Mouse (Mus musculus): ENCODE data around the gene Usp19. TPM values are rescaled to one million over a fixed set of nuclear protein-coding genes. Genes with fewer than 3 reads are reported as not detected.
A peak's percentile ranks its signal among the peaks of the same experiment; 100 is the strongest.

The Usp19 gene
- polyA plus RNA-seq, 1 experiment, result 86.6 TPM

DNA sequence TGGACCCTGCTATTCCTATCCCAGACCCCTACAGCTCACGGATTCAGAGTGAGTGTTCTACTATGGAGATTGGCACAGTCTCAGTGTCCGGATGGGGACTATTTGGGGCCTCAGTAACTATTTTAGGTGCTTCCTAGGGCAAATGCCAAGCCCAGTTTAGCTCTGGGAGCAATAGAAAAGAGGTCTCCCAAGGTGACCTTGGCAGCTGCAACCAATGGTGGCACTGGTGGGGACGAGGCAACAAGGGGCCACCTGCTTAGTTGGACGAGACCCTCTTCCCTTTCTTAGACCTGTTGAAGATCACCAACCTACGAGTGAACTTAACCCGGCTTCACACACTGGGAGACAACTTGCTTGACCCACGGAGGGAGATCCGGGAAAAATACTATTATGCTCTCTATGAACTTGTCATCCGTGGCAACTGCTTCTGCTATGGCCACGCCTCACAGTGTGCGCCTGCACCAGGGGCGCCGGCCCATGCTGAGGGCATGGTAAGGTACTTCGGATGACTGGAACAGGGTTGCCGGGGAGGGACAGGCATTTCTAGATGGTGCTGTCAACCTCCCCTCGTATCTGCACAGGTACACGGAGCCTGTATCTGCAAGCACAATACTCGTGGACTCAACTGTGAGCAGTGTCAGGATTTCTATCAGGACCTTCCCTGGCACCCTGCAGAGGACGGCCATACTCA lies 8.7 kb upstream of the Usp19 start:
- peaks cover 10% of the 10 kb centered on the region for H3K36me3 ChIP-seq (ENCODE audit: control insufficient read depth, insufficient read depth)
- no peak overlapping the region for H3ac ChIP-seq (ENCODE audit: control insufficient read depth, insufficient read length)
- peaks cover 22% of the 10 kb centered on the region for H3K79me2 ChIP-seq (ENCODE audit: control insufficient read depth, insufficient read depth)
- H3K4me2 ChIP-seq (ENCODE audit: low read depth), result peak overlapping the region; percentile 75
- TF ChIP-seq CEBPB (IDR thresholded peaks at IDR 0.05; ENCODE audit: insufficient read depth, poor library complexity, severe bottlenecking), result no peak
- no peak for TF ChIP-seq SRF (IDR thresholded peaks at IDR 0.05; ENCODE audit: control insufficient read depth, insufficient read length, low read depth)
- no peak for TF ChIP-seq POLR2AphosphoS2 (IDR thresholded peaks at IDR 0.05; ENCODE audit: insufficient read length, low read depth)
- no peak for TF ChIP-seq MYOG (IDR thresholded peaks at IDR 0.05; ENCODE audit: control insufficient read depth in 1 of 3, insufficient read depth in 1 of 3, insufficient read length in 2 of 3, low read depth in 2 of 3)
- TF ChIP-seq TCF3 (IDR thresholded peaks at IDR 0.05; ENCODE audit: insufficient read length, low read depth), result no peak
- no peak for TF ChIP-seq USF1 (IDR thresholded peaks at IDR 0.05; ENCODE audit: low read depth)
- no peak for TF ChIP-seq POLR2A (IDR thresholded peaks at IDR 0.05; ENCODE audit: insufficient read length, low read depth)
- TF ChIP-seq TCF12 (IDR thresholded peaks at IDR 0.05; ENCODE audit: insufficient read depth, poor library complexity, severe bottlenecking), result no peak
- no peak for TF ChIP-seq E2F4 (IDR thresholded peaks at IDR 0.05; ENCODE audit: insufficient read depth)
- no peak for TF ChIP-seq MAX (IDR thresholded peaks at IDR 0.05; ENCODE audit: low read depth)
- no peak for TF ChIP-seq MYOD1 (IDR thresholded peaks at IDR 0.05; ENCODE audit: control insufficient read depth in 1 of 3, insufficient read length in 2 of 3, low read depth in 2 of 3)
- no peak for TF ChIP-seq REST (IDR thresholded peaks at IDR 0.05; ENCODE audit: insufficient read depth, insufficient read length)
- H3K27me3 ChIP-seq (ENCODE audit: control insufficient read depth, insufficient read depth, insufficient read length), result no peaks in the 10 kb centered on the region
- no peak overlapping the region for H3K4me3 ChIP-seq

DNA sequence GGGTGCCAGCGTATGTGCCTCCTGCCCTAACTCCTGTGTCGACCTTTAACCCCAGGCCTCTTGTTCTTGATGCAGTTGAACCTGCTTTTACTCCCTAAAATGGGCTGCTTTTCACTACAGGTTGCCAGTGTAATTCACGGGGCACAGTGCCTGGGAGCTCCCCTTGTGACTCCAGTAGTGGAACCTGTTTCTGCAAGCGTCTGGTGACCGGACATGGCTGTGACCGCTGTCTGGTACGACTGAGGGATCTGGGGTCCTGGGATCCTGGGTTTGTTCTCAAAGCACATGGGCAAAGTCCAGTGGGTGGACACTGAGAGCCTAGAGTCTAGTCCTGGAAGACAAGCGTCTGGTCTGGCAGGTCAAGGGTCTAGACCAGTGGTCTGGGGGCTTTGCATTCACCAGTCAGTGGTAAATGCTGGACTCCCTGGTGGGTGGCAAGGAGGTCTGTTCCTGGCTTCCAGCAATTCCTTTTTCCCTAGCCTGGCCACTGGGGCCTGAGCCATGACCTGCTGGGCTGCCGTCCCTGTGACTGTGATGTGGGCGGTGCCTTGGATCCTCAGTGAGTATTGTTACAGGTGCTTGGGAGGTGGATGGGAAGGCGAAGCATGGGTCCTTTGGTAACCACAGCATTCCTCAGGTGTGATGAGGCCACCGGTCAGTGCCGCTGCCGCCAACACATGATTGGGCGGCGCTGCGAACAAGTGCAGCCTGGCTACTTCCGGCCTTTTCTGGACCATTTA lies 7.2 kb upstream of the Usp19 start:
- Histone ChIP-seq H3ac (ENCODE audit: control insufficient read depth, insufficient read length) (no peak overlapping the region), H3K36me3 (ENCODE audit: control insufficient read depth, insufficient read depth) (peaks cover 13% of the 10 kb centered on the region), H3K4me2 (ENCODE audit: low read depth) (no peak overlapping the region), H3K79me2 (ENCODE audit: control insufficient read depth, insufficient read depth) (peaks cover 22% of the 10 kb centered on the region), H3K27me3 (ENCODE audit: control insufficient read depth, insufficient read depth, insufficient read length) (no peaks in the 10 kb centered on the region), H3K4me3 (no peak overlapping the region)
- no peak for TF ChIP-seq TCF12 (IDR thresholded peaks at IDR 0.05; ENCODE audit: insufficient read depth, poor library complexity, severe bottlenecking)
- TF ChIP-seq E2F4 (IDR thresholded peaks at IDR 0.05; ENCODE audit: insufficient read depth), result no peak
- no peak for TF ChIP-seq MYOG (IDR thresholded peaks at IDR 0.05; ENCODE audit: control insufficient read depth in 1 of 3, insufficient read depth in 1 of 3, insufficient read length in 2 of 3, low read depth in 2 of 3)
- TF ChIP-seq USF1 (IDR thresholded peaks at IDR 0.05; ENCODE audit: low read depth), result no peak
- TF ChIP-seq SRF (IDR thresholded peaks at IDR 0.05; ENCODE audit: control insufficient read depth, insufficient read length, low read depth), result no peak
- TF ChIP-seq MYOD1 (IDR thresholded peaks at IDR 0.05; ENCODE audit: control insufficient read depth in 1 of 3, insufficient read length in 2 of 3, low read depth in 2 of 3), result no peak

DNA sequence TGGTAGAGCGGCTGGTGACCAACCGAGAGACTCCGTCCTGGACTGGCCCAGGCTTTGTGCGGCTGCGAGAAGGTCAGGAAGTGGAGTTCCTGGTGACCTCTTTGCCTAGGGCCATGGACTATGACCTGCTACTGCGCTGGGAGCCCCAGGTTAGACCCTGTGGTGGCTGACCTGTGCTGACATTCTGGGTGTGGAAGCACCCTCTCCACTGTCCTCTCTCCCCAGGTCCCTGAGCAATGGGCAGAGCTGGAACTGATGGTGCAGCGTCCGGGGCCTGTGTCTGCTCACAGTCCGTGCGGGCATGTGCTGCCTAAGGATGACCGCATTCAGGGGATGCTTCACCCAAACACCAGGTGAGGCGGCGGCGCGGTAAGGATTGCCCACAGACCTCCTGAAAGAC lies 6.4 kb upstream of the Usp19 start:
- Histone ChIP-seq H3K4me3 (no peak overlapping the region), H3ac (ENCODE audit: control insufficient read depth, insufficient read length) (no peak overlapping the region), H3K27me3 (ENCODE audit: control insufficient read depth, insufficient read depth, insufficient read length) (no peaks in the 10 kb centered on the region), H3K36me3 (ENCODE audit: control insufficient read depth, insufficient read depth) (peaks cover 13% of the 10 kb centered on the region), H3K79me2 (ENCODE audit: control insufficient read depth, insufficient read depth) (peaks cover 22% of the 10 kb centered on the region), H3K4me2 (ENCODE audit: low read depth) (no peak overlapping the region)
- TF ChIP-seq REST (IDR thresholded peaks at IDR 0.05; ENCODE audit: insufficient read depth, insufficient read length) (no peak), TCF3 (IDR thresholded peaks at IDR 0.05; ENCODE audit: insufficient read length, low read depth) (no peak), CEBPB (IDR thresholded peaks at IDR 0.05; ENCODE audit: insufficient read depth, poor library complexity, severe bottlenecking) (no peak), TCF12 (IDR thresholded peaks at IDR 0.05; ENCODE audit: insufficient read depth, poor library complexity, severe bottlenecking) (no peak), MYOG (IDR thresholded peaks at IDR 0.05; ENCODE audit: control insufficient read depth in 1 of 3, insufficient read depth in 1 of 3, insufficient read length in 2 of 3, low read depth in 2 of 3) (no peak), POLR2A (IDR thresholded peaks at IDR 0.05; ENCODE audit: insufficient read length, low read depth) (no peak), USF1 (IDR thresholded peaks at IDR 0.05; ENCODE audit: low read depth) (no peak), POLR2AphosphoS2 (IDR thresholded peaks at IDR 0.05; ENCODE audit: insufficient read length, low read depth) (no peak), MYOD1 (IDR thresholded peaks at IDR 0.05; ENCODE audit: control insufficient read depth in 1 of 3, insufficient read length in 2 of 3, low read depth in 2 of 3) (no peak), MAX (IDR thresholded peaks at IDR 0.05; ENCODE audit: low read depth) (no peak)

DNA sequence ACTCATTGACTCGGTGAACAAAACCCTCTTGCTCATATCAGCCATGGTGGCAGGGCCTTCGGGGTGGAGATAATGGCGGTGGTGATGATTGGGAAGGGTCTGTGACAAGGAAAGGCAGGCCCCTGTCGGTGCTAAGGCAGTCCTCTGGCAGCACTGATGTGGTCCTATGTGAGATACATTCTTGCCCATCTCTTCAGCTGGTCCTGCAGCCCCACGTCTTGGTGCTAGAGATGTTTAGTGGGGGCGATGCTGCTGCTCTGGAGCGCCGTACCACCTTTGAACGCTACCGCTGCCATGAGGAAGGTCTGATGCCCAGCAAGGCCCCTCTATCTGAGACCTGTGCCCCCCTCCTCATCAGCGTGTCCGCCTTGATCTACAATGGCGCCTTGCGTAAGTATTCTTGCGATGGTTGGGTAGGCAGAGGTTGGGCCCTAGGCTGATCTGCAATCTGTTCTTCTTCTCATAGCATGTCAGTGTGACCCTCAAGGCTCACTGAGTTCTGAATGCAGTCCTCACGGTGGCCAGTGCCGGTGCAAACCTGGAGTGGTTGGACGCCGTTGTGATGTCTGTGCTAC lies 5.0 kb upstream of the Usp19 start:
- H3K27me3 ChIP-seq (ENCODE audit: control insufficient read depth, insufficient read depth, insufficient read length), result no peaks in the 10 kb centered on the region
- TF ChIP-seq MYOG (IDR thresholded peaks at IDR 0.05; ENCODE audit: control insufficient read depth in 1 of 3, insufficient read depth in 1 of 3, insufficient read length in 2 of 3, low read depth in 2 of 3) (no peak), USF1 (IDR thresholded peaks at IDR 0.05; ENCODE audit: low read depth) (no peak), POLR2A (IDR thresholded peaks at IDR 0.05; ENCODE audit: insufficient read length, low read depth) (no peak), REST (IDR thresholded peaks at IDR 0.05; ENCODE audit: insufficient read depth, insufficient read length) (no peak), CEBPB (IDR thresholded peaks at IDR 0.05; ENCODE audit: insufficient read depth, poor library complexity, severe bottlenecking) (no peak), POLR2AphosphoS2 (IDR thresholded peaks at IDR 0.05; ENCODE audit: insufficient read length, low read depth) (no peak), MAX (IDR thresholded peaks at IDR 0.05; ENCODE audit: low read depth) (no peak), E2F4 (IDR thresholded peaks at IDR 0.05; ENCODE audit: insufficient read depth) (no peak), SRF (IDR thresholded peaks at IDR 0.05; ENCODE audit: control insufficient read depth, insufficient read length, low read depth) (no peak), TCF12 (IDR thresholded peaks at IDR 0.05; ENCODE audit: insufficient read depth, poor library complexity, severe bottlenecking) (no peak), MYOD1 (IDR thresholded peaks at IDR 0.05; ENCODE audit: control insufficient read depth in 1 of 3, insufficient read length in 2 of 3, low read depth in 2 of 3) (no peak)
- H3K36me3 ChIP-seq (ENCODE audit: control insufficient read depth, insufficient read depth), result peaks cover 13% of the 10 kb centered on the region
- H3K4me3 ChIP-seq, result no peak overlapping the region
- no peak overlapping the region for H3K4me2 ChIP-seq (ENCODE audit: low read depth)
- no peak overlapping the region for H3ac ChIP-seq (ENCODE audit: control insufficient read depth, insufficient read length)
- H3K79me2 ChIP-seq (ENCODE audit: control insufficient read depth, insufficient read depth), result peaks cover 12% of the 10 kb centered on the region
